1 mouse cellular context compared by ENCODE assay signal in the genomic region with DNA sequence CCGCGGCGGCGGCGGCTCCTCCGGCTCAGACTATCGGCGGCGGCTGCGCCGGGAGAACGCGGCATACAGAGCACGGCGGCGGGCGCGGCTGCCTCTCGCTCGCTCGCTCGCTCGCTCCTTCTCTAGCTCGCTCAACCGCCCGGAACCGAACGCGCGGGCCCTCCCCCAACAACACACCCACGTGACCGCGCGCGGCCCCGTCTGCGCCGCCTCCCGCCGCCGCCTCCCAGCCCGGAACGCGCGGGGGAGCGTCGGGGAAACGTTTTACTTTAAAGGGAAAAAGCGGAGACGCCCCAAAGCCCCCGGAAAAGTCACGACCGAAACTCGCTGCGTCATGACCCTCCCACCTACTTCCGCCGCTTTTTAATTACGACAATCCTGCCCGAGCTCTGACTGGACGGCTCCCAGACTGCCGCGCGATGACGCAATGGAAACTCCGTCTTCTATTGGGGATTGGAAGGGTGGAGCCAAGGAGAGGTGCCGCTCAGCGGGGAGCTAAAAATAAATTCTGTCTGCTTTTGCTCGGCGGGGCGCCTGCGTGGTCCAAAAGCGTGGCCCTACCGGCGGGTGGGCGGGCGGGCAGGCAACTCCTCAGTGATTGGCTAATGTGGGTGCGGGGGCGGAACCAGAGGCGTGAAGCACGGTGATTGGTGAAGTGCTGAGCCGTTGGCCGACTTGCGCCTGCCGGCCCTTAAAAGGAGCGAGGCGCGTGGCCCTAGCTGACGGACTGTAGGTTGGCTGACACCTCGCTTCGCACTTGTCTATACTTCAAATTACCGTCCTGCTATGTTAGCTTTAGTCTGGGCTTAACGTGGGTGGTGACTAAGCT.
TF ChIP-seq lines count a peak whose summit lies in the region.

A gene (minus strand): TSS at position 351 of the 829 bp plus-strand sequence.

TF ChIP-seq in myocyte, 11 proteins besides CTCF, POLR2A, EP300 and RAD21 (continued from another document):
- no peak for TF ChIP-seq TCF3 (IDR thresholded peaks at IDR 0.05; ENCODE audit: insufficient read length, low read depth)
- peak; percentile 96 for TF ChIP-seq POLR2AphosphoS2 (IDR thresholded peaks at IDR 0.05; ENCODE audit: insufficient read length, low read depth)
- peak; percentile 65; the same call in 1 of the 2 replicates for TF ChIP-seq CEBPB (IDR thresholded peaks at IDR 0.05; ENCODE audit: insufficient read depth, poor library complexity, severe bottlenecking)
- no peak for TF ChIP-seq MYOG (IDR thresholded peaks at IDR 0.05; ENCODE audit: control insufficient read depth in 1 of 3, insufficient read depth in 1 of 3, insufficient read length in 2 of 3, low read depth in 2 of 3)
